Mouse (Mus musculus) retina, postnatal 1 day (tissue): ENCODE measurements around the gene Prkcd.

Experiments
- DNase-seq: peaks from one replicate; pipeline ENCODE4 v3.0.0-alpha.2; 2012

Gene Prkcd

DNA sequence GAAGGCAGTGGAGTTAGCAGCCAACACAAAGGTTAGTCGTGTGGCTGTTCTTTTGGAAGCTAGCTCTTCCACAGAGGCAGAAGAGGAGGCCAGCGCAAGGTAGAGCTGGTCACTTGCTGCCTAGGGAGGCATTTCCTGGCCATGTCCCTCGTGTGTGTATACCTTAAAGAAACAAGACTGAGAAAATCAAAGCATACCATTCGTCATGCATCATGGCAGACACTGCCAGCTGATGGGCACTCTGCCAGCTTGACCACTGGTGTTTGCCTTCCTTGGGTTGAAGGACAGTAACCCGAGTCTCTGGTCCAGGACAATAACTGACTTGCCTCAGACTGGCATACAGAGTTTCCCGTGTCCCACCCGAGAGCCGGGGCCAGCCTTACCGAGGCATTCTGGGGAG, 55.7 kb downstream of the Prkcd start:
- DNase-seq, result no peak

- DNase-seq, result no peak
These were observed 58.0 kb downstream of the Prkcd start for GRCm38 (mm10) chr14:30568016-30568415.

DNA sequence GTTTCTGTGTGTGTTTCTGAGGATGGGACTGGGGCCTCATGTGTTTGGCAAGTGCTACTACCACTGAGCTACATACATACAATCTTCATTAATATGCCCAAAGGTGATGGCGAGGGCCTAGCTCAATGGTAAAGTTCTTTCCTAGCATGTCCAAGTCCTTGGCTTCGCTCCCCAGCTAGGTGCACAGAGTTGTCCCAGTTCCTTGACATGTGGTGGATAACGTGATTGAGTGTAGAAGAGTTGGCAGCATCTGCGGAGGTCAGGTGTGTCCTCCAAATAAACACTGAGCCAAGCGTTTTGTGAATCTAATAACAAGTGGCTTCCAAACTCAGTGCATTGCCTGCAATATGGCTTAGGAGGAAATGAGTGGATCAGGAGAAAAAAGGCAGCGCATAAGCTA, 59.7 kb downstream of the Prkcd start:
- no peak for DNase-seq

DNA sequence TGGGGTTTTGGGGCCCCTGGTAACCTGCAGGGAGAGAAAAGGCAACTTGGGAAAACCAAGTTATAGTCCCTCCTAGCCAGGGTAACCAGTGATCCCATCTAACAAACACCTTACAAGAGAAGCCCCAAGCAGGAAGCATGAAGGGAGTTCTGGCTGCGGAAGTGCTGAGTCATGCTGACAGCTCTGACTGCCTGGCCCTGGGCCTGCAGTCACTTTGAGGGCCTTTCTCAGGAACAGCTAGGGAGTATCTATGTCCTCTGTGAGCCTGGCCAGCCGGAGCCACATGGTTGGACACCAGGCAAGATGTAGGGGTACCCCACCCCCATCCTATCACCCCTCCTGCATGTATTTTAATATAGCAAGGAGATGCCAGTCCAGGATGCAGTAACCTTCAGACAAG, 61.6 kb downstream of the Prkcd start:
- DNase-seq, result no peak

DNA sequence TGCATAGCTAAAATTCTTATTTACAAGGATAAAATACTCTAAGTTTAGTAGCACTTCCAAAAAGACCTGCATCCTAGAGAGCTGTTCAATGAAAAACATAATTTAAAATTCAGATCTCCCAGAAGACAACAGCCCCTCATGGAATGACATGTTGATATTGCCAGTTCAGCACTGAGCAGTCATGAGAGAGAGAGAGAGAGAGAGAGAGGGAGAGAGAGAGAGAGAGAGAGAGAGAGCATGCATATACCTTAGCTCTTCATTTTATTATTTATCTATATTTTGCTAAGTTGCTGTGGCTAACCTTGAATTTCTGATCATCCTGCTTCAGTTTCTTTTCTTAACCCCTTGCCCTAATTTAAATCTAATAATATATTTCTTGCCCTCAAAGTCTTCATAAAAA, 63.7 kb downstream of the Prkcd start:
- no peak for DNase-seq

GRCm38 (mm10) chr14:30561470-30562187, 64.4 kb downstream of the Prkcd start:
- DNase-seq, result peak; percentile 65

DNA sequence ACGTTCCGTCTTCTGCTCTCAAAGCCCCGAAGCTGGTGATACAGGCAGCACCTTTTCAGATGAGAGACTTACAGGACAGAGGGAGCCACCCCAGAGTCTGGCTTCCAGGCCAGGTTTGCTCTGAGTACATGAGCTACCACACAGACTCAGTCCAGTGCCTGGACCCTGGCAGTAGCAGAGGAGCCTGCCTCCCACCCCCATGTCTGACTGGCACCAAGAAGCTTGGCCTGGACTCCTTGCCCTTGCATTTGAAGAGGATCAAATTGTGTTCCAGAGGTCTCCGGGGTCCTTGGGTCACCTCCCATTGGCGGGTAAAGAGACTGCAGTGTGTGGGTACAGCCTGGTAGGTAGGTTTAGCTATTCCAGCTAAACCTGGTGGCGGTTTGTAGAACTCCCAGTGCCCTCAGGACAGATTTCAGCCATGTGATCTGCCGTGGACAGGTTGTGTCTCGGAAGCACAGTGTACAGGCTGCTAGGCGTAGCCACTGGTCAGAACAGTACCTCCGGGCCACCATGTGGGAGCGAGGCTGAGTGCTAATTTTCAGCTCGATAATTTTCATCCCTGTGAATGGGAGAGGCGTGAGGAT, 65.1 kb downstream of the Prkcd start:
- DNase-seq, result no peak

GRCm38 (mm10) chr14:30559321-30559850, 66.6 kb downstream of the Prkcd start:
- DNase-seq, result no peak

DNA sequence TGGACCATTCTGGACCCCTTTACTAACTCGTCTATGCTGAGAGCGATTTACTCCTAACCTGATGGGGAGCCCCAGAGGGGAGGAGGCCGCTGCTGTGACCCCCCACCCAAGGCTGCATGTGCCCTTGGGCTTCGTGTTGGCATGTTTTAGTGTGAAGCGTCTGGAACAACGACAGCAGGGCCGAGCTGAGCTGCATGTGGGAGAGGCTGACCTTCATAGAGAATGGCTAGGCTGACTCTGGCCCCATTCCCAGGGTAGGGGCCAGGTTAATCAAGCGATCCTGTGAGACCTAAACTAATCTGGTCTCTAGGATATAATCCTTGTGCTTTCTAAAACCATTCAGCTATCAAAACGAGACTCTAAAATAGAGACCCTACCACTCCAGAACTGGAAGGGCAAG, 68.3 kb downstream of the Prkcd start:
- no peak for DNase-seq

GRCm38 (mm10) chr14:30556651-30557050, 69.4 kb downstream of the Prkcd start:
- DNase-seq, result no peak

GRCm38 (mm10) chr14:30553185-30553584, 72.8 kb downstream of the Prkcd start:
- no peak for DNase-seq

- DNase-seq, result no peak
These were observed 74.0 kb downstream of the Prkcd start for GRCm38 (mm10) chr14:30551981-30552380.

DNA sequence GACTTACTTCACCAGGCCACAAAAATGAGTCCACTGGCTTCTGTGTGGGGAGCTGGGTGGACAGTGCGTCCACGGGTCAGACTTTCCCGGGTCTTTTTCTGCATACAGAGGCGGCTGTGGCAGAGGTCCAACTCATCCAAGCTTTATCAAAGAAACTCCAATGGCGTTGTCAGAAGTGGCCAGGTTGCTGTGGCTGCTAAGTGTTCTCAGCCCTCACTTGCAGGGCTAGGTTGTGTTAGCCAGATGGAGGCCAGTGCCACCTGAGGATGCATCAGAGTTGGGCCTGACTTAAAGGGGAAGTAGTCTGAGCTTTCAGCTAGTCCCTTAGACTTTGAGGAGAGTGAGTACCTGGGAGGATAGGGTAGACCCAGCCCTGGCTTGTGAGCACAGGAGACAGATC, 74.5 kb downstream of the Prkcd start:
- DNase-seq, result no peak

DNA sequence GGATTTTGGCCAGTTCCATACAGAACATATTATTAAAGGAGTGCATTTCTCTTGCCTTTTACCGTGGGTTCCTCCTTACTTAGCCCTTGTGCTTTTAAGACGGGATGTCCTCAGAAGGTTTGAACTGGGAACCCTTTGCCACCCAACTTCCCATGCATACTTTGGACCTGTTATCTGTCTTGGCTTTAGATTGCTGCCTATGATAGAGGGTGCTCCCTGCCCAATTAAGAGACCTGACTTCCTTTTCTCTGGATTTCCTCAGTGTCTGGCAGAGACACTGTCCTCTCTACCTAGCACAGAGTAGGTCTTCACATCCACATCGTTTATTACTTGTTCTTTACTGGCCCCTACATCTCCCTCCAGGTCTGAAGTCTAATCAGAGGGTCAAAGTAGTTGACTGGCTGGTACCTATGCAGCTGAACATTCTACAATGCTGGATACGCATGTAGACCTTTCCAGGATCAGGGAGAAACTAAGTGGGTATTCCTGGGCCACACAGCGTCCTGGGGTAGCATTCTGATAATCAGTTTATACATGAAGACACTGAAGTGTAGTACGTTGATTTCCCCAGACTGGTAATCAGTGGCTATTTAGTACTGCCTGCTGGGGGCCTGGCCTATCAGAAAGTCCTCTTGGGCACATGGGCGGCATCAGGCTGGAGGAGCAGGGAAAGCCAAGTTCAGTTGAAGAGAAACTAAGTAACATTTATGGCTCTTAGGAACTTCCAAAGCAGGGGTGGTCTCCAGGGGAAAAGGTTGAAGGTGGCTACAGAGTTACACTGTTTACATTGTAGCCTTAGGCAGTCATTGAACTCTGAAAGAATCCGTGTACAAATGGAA, 75.6 kb downstream of the Prkcd start:
- DNase-seq, result no peak

GRCm38 (mm10) chr14:30549777-30550149, 76.2 kb downstream of the Prkcd start:
- no peak for DNase-seq

DNA sequence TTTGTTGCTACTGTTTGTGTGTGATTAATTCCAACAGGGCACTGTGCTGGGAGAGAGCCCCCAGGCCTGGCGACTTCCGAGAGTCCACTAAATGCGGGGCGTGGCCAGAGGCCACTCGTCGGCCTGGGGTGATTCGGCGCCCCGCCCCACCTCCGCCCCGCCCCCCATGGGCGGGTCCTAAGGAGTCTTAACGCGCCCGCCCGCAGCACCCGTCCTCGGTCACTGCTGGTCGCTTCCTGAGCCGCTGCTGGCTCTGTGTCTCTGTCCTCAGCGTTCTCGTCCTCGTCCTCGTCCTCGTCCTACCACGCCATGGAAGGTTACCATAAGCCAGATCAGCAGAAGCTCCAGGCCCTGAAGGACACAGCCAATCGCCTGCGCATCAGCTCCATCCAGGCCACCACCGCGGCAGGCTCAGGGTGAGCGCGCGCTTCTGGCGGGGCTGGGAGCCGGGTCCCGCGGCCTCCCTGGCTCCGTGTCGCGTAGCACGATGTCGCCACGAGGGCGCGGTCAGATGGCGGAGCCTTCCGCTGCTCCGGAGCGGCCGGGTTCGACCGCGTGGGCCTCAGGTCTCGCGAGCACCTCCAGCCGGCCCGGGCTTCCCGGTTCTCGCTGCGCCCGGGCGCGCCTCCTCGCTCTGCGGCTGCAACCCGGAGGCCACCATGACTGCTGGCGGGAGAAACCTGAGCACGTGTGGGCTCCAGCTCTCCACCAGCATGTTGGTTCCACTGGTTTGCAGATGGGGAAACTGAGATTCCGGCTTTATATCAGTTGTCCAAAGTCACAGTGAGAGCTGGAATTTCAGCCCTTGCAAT, 76.8 kb downstream of the Prkcd start:
- peak; percentile 97 for DNase-seq

- peak; percentile 56 for DNase-seq
These were observed 77.8 kb downstream of the Prkcd start, which contains the start of gene Tkt for GRCm38 (mm10) chr14:30548131-30548720. Tkt (plus strand) TSS chr14:30548359.
